Mouse (Mus musculus): Measurements from ENCODE around the gene Il34.

The Il34 gene

DNA sequence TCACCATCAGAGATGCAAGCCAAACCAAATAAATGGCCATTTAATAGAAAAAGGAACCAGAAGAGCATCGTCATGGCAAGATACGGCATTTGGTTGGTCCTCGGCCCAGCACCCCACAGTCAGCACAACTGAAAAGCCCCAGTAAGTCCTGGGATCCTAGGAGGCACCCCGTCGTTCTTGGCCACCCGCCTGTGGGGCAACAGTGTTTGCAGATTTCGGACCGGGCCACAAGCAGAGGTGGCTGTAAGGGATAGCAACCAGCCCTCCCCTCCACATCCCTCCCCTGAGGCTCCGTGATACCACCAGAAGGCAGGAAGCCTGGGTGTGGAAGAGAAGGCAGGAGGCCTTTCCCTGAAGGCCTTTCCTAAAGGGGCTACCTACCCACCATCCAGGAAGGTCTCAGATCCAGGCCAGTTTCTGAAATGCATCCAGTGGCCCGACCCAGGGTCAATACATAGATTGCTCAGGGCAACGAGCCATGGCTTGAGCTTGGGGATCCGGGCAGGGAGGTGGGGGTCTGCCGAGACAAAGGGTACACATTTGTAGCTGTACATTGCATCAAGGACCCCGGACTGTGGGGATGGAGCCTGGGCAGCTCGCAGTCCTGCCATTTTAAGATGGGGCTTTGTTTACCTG lies 63.8 kb downstream of the Il34 start:
- in situ Hi-C loops (cut with MboI, MseI): no loop called here

DNA sequence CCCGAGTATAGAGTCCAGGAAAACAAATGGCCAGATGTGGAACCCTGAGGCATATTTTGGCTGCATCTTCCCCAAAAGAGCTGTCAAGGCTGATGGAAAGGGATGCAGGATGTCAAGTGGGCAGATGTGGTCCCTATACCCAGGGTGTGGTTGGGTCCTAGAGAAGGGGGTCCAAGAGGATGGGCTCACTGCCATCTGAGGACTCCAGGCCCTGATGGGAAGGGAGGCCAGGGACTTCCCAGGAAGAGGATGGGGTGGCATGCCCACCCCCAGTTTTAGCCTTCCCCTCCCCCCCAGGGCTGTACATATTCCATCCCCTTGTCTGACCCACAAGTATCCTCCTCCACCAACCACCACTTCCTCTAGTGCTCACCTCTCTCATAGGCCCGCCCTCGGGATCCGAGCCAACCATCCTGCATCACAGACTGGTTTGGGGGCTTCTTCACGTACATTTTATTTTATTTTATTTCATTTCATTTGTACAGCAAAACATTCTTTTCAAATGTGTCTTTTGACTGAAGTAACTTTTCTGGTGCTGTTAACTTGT lies 65.0 kb downstream of the Il34 start:
- in situ Hi-C loops (cut with MboI, MseI): no loop called here

DNA sequence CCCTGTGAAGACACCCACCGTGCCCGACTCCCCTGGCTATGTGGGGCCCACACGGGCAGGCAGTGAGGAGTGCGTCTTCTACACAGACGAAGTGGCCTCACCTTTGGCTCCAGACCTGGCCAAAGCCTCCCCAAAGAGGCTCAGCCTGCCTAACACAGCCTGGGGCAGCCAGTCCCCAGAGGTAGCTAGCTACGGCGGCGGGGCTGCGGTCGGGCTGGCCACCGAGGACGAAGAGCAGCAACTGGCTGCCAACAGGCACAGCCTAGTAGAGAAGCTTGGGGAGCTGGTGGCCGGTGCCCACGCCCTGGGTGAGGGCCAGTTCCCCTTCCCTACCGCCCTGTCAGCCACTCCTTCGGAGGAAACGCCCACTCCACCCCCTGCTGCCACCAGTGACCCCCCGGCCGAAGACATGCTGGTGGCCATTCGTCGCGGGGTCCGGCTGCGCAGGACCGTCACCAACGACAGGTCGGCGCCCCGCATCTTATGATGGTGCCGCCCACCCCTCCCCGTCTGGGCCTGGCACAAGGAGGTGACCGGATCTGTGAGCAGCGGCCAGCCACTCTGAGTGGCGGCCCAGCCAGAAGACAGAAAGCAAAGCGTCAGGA lies 67.0 kb downstream of the Il34 start:
- in situ Hi-C loops (cut with MboI, MseI): no loop called here

DNA sequence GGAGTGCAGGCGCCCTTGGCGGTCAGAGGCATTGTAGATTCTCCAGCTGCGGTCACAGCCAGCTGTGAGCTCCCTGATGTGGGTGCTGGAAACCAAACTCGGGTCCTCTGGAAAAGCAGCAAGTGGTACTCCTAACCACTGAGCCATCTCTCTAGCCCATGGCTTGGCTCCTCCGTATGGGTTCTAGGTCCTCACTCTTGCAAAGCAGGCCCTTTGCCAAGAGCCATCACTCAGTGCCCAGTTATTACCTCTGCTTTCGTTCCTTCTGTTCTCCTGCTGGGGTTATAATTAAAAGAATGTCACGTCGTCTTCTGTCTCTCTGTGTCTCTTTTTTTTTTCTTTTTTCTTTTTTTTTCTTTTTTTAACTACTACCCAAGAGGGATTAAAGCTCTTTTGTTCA lies 72.7 kb downstream of the Il34 start:
- in situ Hi-C loops (cut with MboI, MseI): no loop called here

DNA sequence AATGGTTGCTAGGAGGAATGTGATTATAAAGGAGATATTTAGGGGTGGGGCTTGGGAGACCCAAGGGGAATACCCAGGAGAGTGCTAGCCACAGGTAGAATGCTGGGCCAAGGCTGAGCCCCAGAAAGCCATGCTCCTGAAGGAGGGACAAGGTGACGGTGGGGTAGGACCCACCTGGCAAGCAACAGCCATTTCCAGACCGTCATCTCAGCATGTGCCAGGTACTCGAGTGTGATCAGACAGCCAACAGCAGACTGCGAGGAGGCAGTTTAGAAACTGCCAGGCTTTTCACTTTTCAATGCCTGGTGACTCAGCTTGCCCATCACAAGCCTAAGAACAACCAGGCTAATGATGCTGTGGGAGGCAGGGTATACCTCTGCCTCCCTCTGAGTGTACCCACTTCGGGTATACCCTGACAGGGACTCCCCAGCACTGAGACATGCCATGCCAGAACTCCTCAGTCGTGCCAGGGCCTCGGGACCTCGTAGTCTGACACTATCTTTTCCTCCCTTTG lies 74.3 kb downstream of the Il34 start:
- in situ Hi-C loops (cut with MboI, MseI): no loop called here

DNA sequence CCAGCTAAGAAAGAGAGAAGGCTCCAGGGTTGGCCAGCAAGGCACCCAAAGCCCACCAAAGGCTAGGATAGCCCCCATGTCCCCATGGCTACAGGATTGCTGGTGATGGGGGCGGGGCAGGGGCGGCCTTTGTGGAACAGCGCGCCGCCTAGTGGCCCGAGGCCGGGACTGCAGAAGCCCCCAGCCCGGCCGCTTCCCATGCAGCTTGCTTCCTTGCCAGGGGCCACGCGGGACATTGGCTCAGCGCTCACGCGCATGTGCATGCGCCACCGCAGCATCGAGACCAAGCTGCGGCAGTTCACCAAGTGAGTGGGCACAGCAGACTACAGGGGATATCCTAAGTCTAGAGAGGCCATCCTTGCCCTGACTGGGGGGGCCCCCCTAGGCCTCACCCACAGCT lies 78.8 kb downstream of the Il34 start:
- in situ Hi-C loops (cut with MboI, MseI): no loop called here

DNA sequence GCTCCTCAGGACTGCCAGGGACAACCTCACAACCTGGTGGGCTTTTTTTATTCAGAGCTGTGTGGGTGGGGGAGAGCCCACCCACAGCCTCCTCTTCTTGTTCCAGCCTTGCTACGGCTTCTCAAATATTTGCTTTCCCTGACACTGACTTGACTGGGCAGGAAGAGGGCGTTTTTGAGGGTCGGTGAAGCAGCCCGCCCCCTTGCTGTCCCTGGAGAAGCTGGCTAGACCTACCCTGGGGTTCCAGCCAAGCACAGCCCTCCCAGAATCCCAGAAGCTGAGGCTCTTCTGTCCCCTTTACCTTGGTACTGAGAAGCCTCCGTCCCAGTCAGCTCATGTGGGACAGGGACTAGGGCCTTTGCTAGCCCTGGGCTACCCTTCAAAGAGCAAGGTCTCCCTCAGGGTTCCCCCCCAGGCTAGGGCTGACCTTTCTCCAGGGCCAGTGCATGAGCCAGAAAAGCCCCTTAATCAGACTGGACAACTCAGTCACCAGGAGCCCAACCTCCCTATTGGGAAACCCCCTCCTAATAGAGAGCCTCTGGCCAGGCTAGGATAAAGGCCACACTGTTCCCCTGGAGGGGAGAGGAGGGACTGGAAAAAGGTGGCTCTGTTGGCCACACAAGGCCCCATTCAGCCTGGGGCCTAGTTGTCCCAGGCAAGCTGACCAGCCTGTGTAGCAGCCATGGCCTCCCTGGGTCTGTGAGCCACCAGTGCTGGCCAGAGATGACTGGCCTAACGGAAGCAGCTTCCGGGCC lies 80.5 kb downstream of the Il34 start:
- in situ Hi-C loops (cut with MboI, MseI): no loop called here

DNA sequence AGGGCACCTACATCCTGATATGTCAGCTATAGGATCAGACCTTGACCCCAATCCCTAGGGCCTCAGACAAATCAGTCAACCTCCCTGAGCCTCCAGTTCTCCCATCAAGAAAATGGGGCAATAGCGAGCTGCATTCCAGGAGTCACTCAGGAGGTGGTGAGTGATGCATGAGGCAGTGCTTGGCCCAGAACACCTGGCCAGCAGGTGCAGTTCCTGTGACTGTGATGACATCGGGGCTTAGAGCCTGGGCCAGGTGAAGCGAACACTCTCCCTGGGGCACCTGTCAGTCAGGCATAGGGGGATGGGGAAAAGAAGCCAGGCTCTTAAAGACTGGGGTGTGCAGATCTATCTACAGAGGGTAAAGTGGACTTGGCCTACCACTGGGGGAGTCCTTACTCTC lies 81.2 kb downstream of the Il34 start:
- in situ Hi-C loops (cut with MboI, MseI): no loop called here

DNA sequence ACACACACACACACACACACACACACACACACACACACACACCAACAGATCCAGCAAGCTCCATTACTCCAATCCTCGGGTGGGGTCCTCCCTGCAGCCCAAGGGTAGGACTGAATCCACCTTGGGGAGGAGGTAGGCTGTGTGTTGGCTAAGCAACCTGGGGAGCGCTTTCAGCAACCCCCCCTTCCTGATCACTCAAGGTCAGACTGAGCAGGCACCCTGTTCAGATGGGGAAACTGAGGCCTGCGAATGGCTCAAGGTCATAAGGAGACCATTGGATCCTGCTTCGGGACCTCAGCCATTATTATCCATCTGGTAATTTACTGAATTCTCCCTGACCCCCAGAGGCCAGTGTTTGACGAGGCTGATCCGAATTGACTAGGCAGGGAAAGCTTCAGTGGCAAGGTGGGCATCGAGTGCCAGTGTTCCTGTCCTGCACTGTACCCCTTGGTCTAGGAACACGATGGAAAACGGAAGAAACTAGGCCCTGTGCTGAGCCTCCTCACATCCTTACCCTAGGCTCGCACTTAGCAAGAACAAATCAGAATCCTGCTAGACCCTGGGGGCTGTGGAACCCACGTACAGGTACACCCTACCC lies 83.2 kb downstream of the Il34 start:
- in situ Hi-C loops (cut with MboI, MseI): no loop called here

DNA sequence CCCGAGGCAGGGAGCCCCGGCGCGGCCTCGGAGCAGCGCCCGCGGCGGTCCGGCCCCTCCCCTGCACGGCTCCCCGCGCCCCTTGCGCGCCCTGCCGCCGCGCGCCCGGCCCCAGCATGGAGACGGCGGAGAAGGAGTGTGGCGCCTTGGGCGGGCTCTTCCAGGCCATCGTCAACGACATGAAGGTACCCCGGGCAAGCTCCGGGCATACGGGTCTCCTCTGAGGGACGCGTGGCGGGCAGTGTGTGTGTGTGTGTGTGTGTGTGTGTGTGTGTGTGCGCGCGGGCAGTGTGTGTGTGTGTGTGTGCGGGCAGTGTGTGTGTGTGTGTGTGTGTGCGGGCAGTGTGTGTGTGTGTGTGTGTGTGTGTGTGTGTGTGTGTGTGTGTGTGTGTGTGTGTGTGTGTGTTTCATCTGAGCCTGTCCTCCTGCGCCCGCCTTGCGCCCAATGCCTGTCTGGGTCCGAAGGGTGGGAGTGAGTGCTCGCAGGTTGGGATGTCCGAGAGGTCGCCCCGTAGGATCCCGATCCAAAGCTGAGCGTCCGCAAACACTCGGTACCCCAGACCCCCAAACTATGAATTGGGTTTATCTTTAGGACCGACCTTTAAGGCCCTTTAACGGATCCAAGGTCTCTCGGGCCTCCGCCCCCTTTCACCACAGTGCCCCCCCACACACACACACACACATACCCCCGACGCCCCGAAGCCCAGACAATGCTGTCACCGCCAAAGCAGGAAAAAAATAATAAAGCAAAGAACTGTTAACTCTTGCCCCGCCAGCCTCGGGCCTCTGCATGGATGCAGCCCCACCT lies 83.9 kb downstream of the Il34 start:
- in situ Hi-C loops (cut with MboI, MseI): no loop called here

DNA sequence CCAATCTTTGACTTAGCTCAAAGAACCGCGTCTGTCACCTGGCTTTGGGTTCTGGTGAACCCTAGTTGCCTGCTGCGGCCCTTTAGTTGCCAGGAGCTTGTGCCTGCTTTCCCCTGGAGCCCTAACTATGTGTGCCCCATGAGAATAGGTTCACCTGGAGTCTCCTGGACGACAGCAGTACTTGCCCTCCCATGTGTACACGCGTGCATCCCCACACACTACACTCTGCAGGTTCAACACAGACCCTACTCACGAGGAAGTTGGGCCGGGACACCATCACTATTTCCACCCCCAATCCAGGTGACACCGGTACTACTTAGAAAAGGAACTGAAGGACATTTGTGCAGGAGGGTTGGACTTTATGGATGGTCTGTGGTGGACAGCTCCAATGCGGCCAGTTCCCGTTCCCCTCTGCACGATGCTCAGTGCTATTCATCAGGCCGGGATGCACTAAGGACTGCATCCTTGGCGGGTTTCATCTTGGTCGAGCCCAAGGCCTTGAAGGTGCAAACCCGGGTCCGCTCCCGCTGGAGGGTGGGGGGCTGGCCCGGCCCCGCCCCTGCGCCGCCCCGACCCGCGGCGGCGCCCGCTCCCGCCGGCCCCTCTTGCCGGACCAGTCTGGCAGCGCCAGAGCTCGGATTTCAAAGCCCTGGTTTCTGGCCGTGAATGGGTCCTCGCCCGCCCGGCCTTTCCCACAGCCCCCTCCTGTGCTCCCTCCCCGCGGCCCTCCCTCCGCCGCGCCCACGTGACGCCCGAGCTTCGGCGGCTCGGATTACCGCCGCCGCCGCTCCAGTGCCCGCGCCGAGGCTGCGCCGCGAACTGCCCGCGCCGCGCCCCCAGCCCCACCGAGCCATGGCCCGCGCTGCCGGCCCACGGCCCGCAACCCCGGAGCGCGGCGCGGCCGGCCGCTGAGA lies 84.8 kb downstream of the Il34 start, which contains the start of gene Mtss1l:
Gene Mtss1l, plus strand, starts transcription at position 792 of the 914 bp plus-strand sequence.
- in situ Hi-C loops (cut with MboI, MseI): no loop called here

DNA sequence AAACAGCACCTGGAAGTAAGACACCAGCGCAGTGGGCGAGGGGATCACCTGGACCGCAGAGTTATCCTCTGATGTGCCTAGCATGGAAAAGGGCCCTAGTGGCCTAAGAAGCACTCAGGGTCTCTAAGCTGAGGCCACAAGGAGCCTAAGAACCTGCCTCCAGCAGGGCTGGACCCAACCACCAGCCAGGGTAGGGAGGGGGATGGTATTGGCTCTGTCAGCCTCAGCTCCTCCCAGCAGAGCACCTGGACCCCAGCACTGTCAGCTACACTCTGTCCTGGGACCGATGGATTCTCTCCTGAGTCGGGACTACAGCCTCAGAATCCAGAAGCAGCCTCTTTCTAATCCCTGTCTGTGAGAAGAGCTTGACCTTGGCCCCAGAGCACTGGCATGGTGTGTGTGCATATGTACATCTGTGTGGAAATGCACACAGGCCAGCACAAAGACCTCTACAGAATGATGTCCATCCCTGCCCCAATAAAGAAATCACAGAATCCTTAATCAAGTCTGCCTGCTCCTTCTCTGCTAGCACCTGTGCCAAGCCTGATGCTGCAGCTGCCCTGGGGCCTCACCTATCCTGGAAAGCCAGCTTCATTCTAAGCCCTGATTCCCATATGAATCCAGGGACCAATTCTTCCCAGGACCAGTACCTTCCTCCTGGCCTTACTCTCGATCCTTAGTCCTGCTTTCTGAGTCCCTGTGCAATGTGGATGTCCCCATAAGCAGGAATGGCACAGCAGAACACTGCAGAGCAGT lies 85.6 kb downstream of the Il34 start:
- in situ Hi-C loops (cut with MboI, MseI): no loop called here

DNA sequence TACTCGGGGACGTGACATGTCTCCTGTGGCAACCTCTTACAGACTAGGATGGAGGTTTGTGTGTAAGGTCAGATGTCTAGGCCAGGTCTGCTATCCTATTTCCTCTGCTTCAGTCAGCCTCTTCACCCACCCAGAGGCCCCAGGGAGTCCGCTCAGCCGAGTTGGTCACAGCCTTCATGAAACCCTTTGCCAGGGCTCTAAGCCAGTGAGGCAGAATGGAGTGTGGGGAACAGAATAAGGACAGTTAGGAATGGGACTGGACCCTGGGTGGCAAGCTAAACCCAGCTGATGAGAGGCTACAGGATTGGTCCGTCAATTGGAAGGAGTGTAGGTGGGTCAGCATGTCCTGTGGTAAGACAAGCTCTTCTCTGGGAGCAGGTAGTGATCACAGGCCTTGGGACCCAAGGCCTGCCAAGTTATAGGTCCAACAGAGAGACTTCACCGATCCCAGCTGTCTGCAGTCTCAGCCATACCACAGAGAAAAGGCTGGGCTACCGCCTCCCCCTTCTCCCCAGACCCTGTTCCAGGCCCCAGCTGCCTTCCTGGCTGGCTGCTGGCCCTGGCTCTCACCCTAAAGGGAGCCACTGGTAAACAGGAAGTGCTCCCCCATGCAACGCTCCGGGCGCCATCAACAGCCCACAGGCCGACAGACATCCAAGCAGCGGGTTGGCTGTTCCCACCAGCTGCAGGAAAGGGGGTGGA lies 86.6 kb downstream of the Il34 start:
- in situ Hi-C loops (cut with MboI, MseI): no loop called here

DNA sequence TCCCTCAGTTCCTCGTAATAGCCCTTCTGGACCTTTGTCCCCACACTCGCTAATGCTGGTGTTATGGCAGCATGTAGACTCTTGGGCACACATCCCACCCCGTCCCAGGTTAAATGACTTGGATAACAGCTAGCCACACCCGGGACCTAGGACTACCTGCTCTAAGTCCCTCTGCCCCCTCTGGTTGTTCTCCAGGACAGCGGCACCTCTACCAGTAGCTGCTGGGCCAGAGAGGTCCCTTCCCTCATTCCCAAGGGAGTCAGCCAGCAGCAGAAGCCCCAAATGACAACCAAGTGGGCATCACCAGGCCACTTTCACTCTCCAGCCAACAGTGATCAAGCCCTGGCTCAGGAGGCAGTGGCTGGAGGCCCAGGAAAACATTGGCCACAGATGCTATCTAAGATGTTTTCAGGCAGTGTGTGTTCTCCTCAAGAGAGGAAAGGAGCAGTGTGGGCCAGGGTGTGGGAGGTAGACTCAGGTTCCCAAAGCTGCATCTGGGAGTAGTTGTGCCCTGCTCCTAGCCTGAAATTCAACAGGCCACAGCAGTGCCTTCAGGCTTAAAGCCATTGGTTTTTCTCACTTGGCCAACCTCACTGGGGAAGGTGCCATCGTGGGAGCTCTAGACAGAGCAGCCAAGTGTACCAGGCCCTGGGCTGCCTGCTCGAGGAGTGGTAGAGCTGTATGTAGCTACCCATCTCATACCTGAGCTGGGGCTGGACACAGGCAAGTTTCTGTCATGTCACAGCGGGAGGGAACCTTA lies 87.3 kb downstream of the Il34 start:
- in situ Hi-C loops (cut with MboI, MseI): no loop called here

DNA sequence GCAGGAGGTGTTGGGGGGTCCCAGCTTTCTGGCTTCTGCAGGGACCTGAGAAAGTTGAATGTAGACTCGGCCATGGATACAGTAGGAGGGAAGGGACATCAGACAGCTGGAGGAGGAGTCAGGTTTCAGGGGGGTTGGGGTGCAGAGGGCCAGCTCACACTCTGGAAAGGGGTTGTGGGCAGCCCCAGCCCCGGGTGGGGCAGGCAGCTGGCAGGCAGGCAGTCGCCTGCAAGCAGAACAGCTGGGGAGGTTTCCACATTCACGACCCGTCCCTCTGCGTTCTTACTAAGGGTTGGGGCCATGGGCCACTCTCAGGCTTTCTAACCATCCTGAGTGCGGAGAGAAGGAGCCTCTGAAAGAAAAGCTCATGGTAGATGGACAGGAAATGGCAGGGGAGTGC lies 88.6 kb downstream of the Il34 start:
- in situ Hi-C loops (cut with MboI, MseI): no loop called here

DNA sequence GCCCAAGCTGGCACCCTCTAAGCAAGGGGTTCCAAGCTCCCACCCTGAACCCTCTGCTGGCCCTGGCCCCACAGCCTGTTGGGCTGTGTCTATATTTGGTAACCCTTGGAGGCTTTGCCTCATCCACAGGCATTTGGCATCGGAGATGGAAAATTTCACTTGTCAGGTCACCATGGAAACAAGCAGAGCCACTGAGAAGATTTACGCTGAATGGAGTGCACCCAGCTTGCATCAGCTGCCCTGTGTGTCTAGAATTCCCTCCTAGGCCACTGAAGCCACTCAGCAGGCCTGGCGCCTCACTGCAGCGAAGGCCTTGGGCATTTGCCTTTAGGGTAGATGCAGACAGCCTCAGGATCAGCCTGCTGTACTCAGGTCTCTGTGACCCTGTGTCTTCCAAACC lies 89.6 kb downstream of the Il34 start:
- in situ Hi-C loops (cut with MboI, MseI): no loop called here

DNA sequence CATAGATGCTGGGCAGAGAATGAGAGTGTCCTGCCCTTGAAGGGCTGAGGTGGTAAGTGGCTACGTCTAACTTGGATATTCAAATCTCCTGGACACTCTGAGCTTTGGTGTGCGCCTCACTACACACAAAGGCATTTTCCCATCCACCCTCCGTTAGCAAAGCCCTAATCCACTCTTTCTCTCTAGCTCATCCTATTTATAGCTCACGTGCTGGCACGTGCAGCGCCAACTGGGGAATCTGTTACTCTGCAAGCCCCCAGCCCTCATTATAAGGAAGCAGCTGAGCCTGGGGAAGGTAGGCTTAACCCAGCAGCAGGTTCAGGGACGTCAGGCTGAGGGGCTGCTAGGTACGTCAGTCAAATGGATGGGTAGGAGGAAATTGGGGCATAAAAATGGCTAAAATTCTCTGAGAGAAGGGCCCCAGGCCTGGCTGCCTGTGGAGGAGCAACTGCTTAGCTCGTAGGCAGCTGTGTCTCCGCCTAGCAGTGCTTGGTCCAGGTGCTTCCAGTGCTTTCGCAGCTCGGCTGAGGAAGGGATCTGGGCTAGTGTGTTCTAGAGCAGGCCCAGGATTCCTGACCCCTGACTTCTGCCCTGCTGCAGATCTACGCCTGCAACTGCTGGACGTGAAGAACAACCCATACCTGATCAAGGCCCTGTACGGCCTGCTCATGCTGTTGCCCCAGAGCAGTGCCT lies 90.8 kb downstream of the Il34 start:
- in situ Hi-C loops (cut with MboI, MseI): no loop called here

DNA sequence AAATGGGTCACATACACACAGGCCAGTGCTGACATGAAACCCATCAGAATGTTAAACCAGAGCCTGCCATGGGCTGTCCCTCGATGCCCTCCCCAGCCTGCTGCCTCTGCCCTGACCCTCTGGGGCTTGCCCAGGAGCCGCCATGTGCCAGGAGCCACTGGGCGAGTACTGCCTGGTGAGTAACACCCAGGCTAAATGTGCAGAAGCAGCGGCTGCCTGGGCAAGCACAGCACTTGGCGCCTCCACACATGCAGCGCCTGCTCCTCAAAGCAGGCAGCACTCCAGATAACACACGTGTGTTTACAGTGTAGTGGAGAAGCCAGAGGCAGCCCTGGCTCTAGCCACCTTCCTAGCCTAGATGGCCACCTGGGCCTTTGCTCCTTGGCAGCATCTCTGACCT lies 92.7 kb downstream of the Il34 start:
- in situ Hi-C loops (cut with MboI, MseI): no loop called here
